Mouse (Mus musculus) CH12.LX (cell line): ENCODE data around the gene Slc16a4. TPM values are rescaled to one million over a fixed set of nuclear protein-coding genes. Genes with fewer than 3 reads are reported as not detected.

Experiments used
- DNase-seq: peaks from one replicate; pipeline ENCODE4 v3.0.0-alpha.2; 2013; ENCODE audit errors: extremely low read depth
- H3K27ac ChIP-seq: 2 replicates; pipeline ENCODE4 v1.5.1; 2012; ENCODE audit warnings: low read depth, mild to moderate bottlenecking, control low read depth, moderate library complexity; ENCODE audit not compliant: insufficient read depth
- H3K27me3 ChIP-seq: replicated peaks from 2 replicates; pipeline ENCODE3; 2012; ENCODE audit warnings: inconsistent platforms
- H3K36me3 ChIP-seq, 2 experiments: replicated peaks in 1 of 2; 2 replicates each; pipeline versions ENCODE3 to v1.6.1; 2012; ENCODE audit warnings: inconsistent platforms in 1 of 2, low read length in 1 of 2, mild to moderate bottlenecking in 1 of 2, mixed read lengths in 1 of 2, moderate library complexity in 1 of 2; ENCODE audit not compliant: control insufficient read depth in 1 of 2, insufficient read depth in 1 of 2
- H3K4me1 ChIP-seq, 2 experiments: 2 replicates each; pipeline ENCODE4 v1.6.1; 2012; ENCODE audit warnings: inconsistent platforms in 1 of 2, moderate library complexity in 1 of 2; ENCODE audit not compliant: insufficient read depth in 2 of 2, control insufficient read depth in 1 of 2
- H3K4me2 ChIP-seq: 2 replicates; pipeline ENCODE4 v1.6.1; 2012; ENCODE audit warnings: low read depth, mild to moderate bottlenecking, control low read depth; ENCODE audit not compliant: poor library complexity, insufficient read depth, severe bottlenecking
- H3K4me3 ChIP-seq, 3 experiments: fragments of 150-350 bp in 1 of 3; sonication (generic) in 1 of 3; replicated peaks in 1 of 3; 2 replicates each; pipeline versions ENCODE3 to v1.5.1; 2011 to 2012; ENCODE audit warnings: low read depth in 2 of 3, low read length in 2 of 3, mild to moderate bottlenecking in 2 of 3, moderate library complexity in 2 of 3, control low read depth in 1 of 3, improper control_type of control experiment in 1 of 3, inconsistent platforms in 1 of 3, mixed read lengths in 1 of 3; ENCODE audit not compliant: poor library complexity in 1 of 3
- H3K79me2 ChIP-seq: replicated peaks from 2 replicates; pipeline ENCODE4 v1.6.1; 2012; ENCODE audit warnings: mild to moderate bottlenecking, moderate library complexity; ENCODE audit not compliant: control insufficient read depth, poor library complexity, insufficient read depth, severe bottlenecking; ENCODE audit errors: extremely low read depth
- H3K9ac ChIP-seq: 2 replicates; pipeline ENCODE4 v1.6.1; 2012; ENCODE audit warnings: low read depth, mild to moderate bottlenecking, control low read depth, moderate library complexity; ENCODE audit not compliant: insufficient read depth
- H3K9me3 ChIP-seq: replicated peaks from 2 replicates; pipeline ENCODE3; 2012; ENCODE audit warnings: low read length, inconsistent platforms, mixed read lengths
- CHD2 ChIP-seq: IDR thresholded peaks from 2 replicates; pipeline ENCODE4 v1.6.1; 2011; ENCODE audit warnings: low read length, improper control_type of control experiment
- ETS1 ChIP-seq: conservative IDR thresholded peaks from 2 replicates; pipeline ENCODE4 v1.6.1; 2012; ENCODE audit warnings: low read depth, mild to moderate bottlenecking, inconsistent platforms, low read length, improper control_type of control experiment, moderate library complexity
- JUN ChIP-seq: IDR thresholded peaks from 2 replicates; pipeline ENCODE4 v1.6.1; 2011; ENCODE audit warnings: low read depth, mild to moderate bottlenecking, low read length, improper control_type of control experiment, moderate library complexity; ENCODE audit not compliant: insufficient read depth
- KAT2A ChIP-seq: IDR thresholded peaks from 2 replicates; pipeline ENCODE4 v1.6.1; 2012; ENCODE audit warnings: low read length, improper control_type of control experiment, inconsistent platforms; ENCODE audit not compliant: insufficient replicate concordance
- PAX5 ChIP-seq: IDR thresholded peaks from 2 replicates; pipeline ENCODE4 v1.6.1; 2012; ENCODE audit warnings: low read length, inconsistent platforms, mixed read lengths
- SIN3A ChIP-seq: IDR thresholded peaks from 2 replicates; pipeline ENCODE4 v1.6.1; 2012; ENCODE audit warnings: low read length, improper control_type of control experiment, inconsistent platforms
- SMC3 ChIP-seq: IDR thresholded peaks from 2 replicates; pipeline ENCODE4 v1.6.1; 2011; ENCODE audit warnings: low read depth, low read length, improper control_type of control experiment
- USF1 ChIP-seq: IDR thresholded peaks from 2 replicates; pipeline ENCODE4 v1.6.1; 2014; ENCODE audit warnings: low read depth, mild to moderate bottlenecking, inconsistent platforms, low read length, improper control_type of control experiment
- ZNF384 ChIP-seq: IDR thresholded peaks from 2 replicates; pipeline ENCODE4 v1.6.1; 2012; ENCODE audit warnings: low read depth, low read length, improper control_type of control experiment, inconsistent platforms
- dilution Hi-C: fragments of 300-500 bp; cut with MboI; formaldehyde crosslinking; loops from 2 replicates; pipeline ENCODE4 v1.14.3; 2020; ENCODE audit warnings: low sequenced_read_pairs; ENCODE audit not compliant: extremely low pct_unique_long_range_greater_than_20kb, extremely low pct_ligation_motif_present
- in situ Hi-C: fragments of 300-500 bp; cut with MboI; formaldehyde crosslinking; loops from 3 replicates; pipeline ENCODE4 v1.14.3; 2019; ENCODE audit warnings: low sequenced_read_pairs, low pct_ligation_motif_present, low pct_unique_long_range_greater_than_20kb, mixed read lengths
- polyA plus RNA-seq: library from polyadenylated mRNA; unstranded; fragments of >175 nt; gene quantifications from 2 replicates; pipeline ENCODE4 v1.2.1, GENCODE M21; 2012; ENCODE audit warnings: low read depth; ENCODE audit not compliant: insufficient read length
- total RNA-seq, 2 experiments: library from RNA; depleted of rRNA; stranded (reverse); fragments of 300-350 nt in 1 of 2; fragments of >200 nt in 1 of 2; gene quantifications; 2 replicates each; pipeline ENCODE4 v1.2.3; 2012 to 2014

Slc16a4 gene
- total and polyA plus RNA-seq, 3 experiments, result 0.08 to 0.60 TPM; not detected in 1

- Histone ChIP-seq H3K9me3 (no peaks in the 10 kb centered on the region), H3K36me3 (peaks cover 19 to 36% of the 10 kb centered on the region in 2 experiments), H3K9ac (peak overlapping the region; percentile 97; the same call in 1 of the 2 replicates), H3K4me1 (peaks cover 0 to 39% of the 10 kb centered on the region in 2 experiments; a peak in 2 of 4 replicates), H3K79me2 (peaks cover 53% of the 10 kb centered on the region)
- dilution Hi-C loops, result no loop called here
- TF ChIP-seq SIN3A (peak; percentile 42), KAT2A (no peak), SMC3 (no peak), JUN (no peak)
- TF ChIP-seq, all 38 proteins: peak for 1
- in situ Hi-C loops, result no loop called here
- Histone ChIP-seq H3K4me3 (peak overlapping the region; percentile 82 to 94 (median 92)), H3K27me3 (no peaks in the 10 kb centered on the region), H3K4me2 (peak overlapping the region; percentile 68), H3K27ac (no peak overlapping the region)
- no peak for DNase-seq
Observed at GRCm38 (mm10) chr3:107330503-107331424, 39.7 kb downstream of the Slc16a4 start.

GRCm38 (mm10) chr3:107331746-107332126 is 40.7 kb downstream of the Slc16a4 start:
- DNase-seq, result no peak
- H3K9ac ChIP-seq, result peak overlapping the region; percentile 97
- TF ChIP-seq ZNF384, result no peak
- TF ChIP-seq CHD2, result 0 out of 2 replicates have a peak, but pooled peaks have one; percentile 15
- TF ChIP-seq PAX5, result no peak
- TF ChIP-seq USF1, result no peak
- no peak for TF ChIP-seq ETS1
- TF ChIP-seq, all 38 proteins: peak for 1
- H3K79me2 ChIP-seq, result peaks cover 48% of the 10 kb centered on the region
- H3K4me2 ChIP-seq, result peak overlapping the region; percentile 68
- peak overlapping the region; percentile 5; the same call in 1 of the 2 replicates for H3K27ac ChIP-seq
- in situ Hi-C loops, result no loop called here
- dilution Hi-C loops, result no loop called here
- H3K27me3 ChIP-seq, result no peaks in the 10 kb centered on the region
- peak overlapping the region; percentile 82 to 94 (median 92) for H3K4me3 ChIP-seq
- no peaks in the 10 kb centered on the region for H3K9me3 ChIP-seq
- H3K4me1 ChIP-seq, result peaks cover 0 to 41% of the 10 kb centered on the region in 2 experiments; a peak in 2 of 4 replicates
- H3K36me3 ChIP-seq, result peaks cover 16 to 30% of the 10 kb centered on the region in 2 experiments
